Mouse (Mus musculus) mouse embryonic stem cell (cell line): ENCODE data around the gene Pigk.

Experiments
- in situ Hi-C, 2 experiments: fragments of 300-500 bp; cut with MboI; formaldehyde crosslinking; loops; 1 replicate in 1 of 2; 3 replicates in 1 of 2; pipeline ENCODE4 v1.14.3; 2019 to 2020; ENCODE audit warnings: low sequenced_read_pairs in 2 of 2, low pct_unique_long_range_greater_than_20kb in 1 of 2, mixed read lengths in 1 of 2; ENCODE audit not compliant: unreplicated experiment in 1 of 2

The Pigk gene

DNA sequence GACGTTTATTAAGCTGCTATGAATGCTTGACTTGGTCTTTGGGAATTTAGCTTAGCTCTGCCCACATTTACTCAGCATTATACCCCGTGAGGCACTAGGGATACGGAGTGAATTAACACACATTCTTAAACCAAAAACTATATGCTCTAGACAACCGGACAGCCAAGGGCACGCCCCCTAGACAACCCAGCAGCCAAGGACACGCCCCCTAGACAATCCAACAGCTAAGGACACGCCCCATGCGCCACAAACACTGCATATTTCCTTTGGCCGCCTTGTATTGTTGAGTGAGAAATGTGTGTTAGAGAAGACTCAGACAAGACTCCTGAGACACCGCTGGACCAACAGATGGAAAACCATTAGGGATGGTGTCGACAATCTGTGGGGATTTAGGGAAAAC, 229.1 kb downstream of the Pigk start:
- in situ Hi-C loops, result no loop called here

DNA sequence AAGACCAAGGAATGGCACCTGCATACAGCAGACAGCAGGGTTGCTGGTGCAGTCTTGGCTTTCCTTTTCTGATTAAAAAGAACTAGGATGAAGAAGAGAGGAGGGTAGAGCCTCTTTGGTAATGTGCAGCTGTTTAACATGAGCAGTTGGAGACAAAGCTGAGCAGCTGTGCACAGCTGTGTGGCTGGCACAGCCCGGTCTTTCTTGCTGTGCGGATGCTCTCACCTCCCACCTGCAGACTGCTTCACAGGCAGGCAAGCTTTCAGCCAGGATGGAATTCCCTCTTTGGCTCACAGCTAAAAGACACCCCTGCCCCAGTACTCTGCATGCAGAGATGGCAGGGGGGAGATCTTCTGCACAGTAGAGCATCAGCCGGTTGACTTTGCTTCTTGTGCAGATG, 230.9 kb downstream of the Pigk start:
- in situ Hi-C loops, result no loop called here

DNA sequence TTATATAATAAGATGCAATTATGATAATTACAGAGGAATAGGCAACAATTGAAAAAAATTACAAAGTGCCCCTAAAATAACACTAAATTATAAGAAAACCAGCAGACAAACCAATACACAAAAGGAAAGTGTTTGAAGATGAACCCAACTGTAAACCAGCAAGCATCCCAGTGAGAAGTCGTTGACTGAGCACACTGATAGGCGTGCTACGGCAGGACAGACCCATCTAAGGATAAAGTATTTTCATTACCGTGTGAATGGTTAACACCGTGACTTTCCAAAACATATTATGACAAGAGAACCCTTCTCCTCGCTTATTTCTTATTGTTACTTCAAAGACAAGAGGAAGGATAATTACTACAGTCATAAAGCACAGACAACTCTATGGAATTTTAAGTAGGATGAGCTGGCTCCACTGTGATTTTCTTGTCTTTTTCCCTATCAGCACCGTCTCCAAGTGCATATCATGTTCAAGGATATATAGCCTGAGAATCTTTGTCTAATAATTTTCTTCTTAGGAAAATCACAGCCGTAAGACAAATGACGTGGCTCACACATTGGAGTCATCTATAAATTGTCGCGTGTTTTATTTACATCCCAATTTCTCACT, 233.2 kb downstream of the Pigk start:
- in situ Hi-C loops, result no loop called here

DNA sequence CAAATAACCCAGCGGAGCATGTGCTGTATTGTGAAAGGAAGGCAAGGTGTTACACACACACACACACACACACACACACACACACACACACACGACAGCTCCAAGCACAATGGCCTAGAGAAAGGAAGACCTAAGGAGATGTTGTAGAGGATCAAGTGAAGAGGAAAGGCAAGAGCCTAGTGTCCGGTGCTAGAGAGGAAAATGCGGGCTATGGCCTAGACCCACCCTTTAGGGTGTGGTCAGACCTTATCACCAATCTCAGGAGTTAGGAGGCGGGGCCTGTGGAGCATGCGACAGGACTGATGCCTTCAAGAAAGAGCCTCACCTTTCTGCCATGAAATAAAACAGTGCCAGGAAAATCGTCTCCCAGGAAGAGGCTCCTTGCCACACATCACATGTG, 234.7 kb downstream of the Pigk start:
- in situ Hi-C loops, result no loop called here

DNA sequence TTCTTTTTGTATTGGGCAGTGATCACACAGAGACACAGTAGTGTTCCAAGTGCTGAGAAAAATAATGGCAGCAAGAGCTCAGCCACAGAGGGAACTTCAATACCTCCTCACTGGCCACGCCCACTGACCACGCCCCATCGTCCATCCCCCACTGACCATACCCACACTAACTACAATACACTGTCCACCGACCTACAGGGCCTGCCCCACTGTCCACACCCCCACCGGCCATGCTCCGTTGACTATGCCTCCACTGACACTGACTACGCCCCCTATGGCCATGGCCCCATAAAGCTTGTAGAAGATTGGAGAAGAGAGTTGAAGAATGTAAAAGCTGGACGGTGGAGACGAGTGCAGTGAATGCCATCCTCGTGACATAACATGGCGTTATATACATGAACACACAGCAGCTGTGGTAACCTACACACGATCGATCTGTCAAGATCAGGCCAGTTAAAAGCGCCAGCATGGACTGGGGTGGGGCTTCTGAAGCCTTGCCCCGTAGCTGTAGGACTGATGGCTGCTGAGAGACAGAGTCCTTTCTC, 235.4 kb downstream of the Pigk start:
- in situ Hi-C loops, result no loop called here

DNA sequence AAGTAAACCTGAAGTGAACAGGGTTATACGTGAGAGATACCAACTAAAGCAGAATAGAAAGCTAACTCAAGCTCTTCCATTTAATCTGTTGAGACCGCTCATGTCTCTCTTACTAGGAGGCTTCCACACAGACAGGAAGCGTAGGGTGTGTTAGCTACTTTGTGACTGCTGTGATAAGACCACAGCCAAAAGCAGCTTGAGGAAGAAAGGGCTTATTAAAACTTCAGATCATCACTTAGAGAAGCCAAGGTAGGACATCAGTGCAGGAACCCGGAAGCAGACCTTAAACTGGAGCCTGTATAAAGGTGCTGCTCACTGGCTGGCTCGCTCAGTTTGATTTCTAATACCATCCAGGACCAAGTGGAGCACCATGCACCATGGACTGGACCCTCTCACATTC, 236.4 kb downstream of the Pigk start:
- in situ Hi-C loops, result no loop called here

DNA sequence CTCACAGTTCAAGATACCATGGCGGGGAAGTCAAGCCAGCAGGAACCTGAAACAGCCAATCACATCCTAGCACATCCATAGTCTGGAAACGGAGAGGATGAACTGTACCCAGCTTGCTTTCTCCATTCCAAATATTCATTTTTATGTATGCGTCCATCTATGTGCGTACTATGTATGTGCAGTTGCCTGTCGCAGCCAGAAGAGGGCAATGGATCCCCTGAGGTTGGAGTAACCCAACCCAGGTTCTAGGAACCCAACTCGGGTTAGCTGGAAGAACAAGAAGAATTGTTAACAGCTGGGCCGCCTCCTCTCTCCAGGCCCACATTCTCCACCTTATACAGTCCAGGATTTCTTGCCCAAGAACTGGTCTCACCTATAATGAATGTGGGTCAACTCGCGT, 237.0 kb downstream of the Pigk start:
- in situ Hi-C loops, result no loop called here

DNA sequence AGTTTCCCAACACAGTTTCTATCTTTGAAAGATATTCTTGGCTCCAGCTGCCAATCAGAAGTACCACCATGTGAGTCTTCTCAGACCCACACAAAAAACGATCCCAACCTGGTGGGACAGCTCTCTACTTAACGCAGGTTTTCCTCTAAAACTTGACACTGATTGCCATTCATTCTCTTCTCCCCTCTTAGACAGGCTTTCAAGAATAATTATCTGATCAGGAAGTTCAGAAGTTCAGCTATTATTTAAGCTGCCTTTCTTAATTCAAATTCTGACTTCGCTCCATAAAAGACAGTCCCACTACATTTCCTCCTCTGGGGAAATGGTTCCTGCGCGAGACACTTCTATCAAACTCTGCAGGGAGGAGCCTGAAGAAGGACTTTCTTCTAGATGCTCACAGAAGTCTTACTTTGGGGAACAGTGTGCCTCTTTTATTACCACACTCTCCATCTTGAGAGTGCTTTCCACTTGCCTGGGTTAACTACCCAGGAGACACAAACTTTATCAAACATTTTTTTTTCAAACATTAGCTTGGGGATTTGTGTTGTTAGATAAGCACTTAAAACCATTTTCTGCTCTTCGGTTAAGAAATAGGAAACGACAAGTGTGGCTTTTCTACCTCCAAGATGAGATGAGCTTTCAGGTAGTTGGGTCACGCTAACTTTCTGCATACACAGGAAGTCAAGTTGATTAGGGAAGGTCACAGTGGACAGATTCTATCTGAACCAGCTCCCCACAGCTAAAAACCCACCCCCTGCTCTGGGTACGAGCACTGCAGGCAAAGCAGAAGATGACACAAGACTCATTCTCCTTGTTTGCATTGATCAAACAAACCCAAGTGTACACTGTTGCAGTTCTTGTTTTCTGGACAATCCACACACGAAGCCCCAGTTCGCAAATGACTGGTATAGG, 238.0 kb downstream of the Pigk start:
- in situ Hi-C loops, result no loop called here

DNA sequence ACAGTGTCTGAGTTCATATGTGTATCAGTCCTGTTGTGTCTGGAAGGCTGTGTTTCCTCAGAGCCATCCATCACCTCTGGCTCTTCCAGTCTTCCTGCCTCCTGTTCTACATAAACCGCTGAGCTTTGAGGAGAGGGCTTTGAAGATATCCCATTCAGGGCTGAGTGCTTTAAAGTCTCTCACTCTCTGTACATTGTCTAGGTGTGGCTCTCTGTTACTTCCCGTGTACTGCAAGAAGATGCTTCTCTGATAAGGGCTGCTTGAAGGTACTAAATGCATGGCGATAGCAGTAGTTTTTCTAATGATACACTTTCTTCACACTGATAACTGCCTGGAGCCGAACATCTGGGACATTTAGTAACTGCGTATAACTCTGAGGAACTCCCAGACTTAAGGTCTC, 242.1 kb downstream of the Pigk start:
- in situ Hi-C loops, result no loop called here

DNA sequence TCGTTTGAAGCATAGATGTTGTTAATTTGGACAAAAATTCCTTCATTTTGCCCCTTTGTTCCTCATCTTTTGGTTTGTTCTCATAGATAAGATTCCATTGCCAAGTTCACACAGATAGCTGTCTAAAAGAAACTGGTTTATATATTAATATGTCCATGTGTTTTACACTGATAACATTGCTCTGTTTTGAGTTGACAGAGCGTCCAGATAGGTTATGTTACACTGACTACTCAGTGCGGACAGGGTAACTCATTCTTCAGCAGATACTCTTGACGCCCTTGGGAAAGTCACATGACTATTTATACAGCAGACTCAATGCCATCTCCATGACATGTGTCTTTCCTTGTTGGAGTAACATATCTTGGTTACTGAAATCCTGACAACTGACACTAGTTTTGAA, 242.9 kb downstream of the Pigk start:
- in situ Hi-C loops, result no loop called here

DNA sequence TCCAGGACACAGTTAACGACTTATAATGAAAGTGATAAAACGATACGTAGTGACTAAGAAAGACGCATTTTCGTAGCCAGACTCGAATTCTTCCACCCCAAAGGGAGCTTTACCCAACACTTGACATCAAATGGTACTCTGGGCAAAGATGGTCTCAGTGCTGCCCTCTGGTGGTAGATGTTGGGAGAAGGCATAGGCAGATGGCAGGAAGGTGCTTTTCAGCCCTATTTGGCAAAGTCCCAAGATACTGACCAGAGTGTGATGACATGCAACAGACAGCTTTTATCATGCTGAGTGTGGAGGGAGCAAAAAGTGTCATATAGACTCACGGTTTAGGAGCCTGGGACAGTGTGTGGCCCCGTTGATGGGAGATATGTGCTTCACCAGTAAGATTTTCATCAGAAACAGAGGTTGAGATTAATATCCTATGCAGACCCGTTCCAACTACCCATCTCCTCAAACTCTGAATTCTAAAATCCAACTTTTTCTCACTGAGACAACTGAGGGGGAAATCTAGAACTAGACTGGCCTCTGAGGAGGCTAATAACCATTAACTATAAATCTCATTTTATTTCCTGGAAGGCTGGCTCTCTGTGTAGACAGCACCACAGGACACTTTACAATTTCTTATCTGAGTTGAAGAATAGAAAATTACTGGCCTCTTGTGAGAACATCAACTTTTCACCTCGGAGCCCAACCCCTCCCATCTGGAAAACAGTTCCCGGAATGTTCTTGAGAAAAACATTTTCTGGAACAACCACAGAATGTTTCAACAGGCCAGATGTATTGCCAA, 244.7 kb downstream of the Pigk start:
- in situ Hi-C loops, result no loop called here

DNA sequence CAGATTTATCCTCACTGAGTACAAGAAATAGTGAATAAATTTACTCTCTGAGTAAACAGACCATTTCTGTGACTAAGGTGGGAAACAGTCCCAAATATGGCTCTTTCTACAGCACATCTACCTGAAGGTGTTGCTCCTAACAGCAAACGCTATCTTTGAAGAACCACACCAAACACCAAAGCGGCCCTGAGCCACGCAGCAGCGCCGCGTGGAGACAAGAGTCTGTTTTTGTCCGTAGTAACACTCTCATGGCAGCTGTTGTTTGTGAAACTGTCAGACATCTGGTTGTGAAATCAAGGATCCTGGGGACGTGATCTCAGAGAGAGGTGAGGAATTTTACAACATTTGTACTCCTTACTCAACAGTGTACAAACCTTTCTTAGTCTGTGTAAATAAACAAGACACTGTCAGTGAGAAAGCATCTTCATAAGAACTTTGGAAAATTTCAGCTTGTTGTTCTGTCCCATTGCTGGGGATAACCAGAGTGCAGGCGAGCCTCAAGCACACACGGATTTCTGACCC, 248.0 kb downstream of the Pigk start:
- in situ Hi-C loops, result no loop called here

DNA sequence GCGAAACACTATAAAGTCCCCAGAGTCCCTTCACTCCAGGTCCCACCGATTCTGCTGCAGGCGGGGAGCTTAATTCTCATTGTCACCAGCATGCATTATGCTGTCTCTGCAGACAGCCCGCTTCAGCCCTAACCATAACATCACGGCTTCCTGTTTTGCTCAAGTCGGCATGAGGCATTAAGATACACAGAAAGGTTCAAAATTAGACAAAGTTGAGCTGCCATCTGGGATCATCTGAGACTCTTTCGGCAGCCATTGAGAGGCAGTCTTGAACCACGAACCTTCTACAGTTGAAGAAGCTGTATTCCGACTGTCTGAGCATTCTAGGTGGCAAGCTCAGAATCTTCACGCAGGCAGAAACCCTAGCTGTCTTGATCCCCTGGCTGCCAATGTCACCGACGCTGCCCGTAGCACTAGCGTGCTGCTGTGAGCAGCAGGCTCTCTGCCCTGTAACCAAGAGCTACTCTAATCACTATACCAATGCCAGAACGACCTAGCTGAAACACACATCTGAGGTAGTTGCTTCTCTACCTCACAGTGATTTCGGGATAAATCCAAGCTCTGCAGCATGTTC, 256.0 kb downstream of the Pigk start:
- in situ Hi-C loops, result no loop called here

DNA sequence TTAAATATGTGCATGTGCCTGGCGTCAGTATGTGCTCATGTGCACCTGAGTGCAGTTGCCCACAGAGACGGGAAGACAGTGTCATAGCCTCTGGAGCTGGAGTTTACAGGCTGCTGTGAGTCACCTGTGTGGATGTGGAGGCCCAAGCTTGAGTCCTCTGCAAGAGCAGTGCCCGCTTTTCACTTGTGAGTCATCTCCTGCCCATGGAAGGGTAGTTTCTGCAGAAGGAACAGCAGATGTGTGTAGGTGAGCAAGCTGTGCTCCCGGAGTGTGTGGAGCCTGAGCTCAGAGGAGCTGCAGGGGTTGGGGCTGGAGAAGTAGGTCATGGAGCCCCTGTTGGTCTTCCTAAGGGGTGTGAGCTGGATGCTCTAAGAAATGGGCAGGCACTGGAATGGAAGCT, 257.5 kb downstream of the Pigk start:
- in situ Hi-C loops, result no loop called here

DNA sequence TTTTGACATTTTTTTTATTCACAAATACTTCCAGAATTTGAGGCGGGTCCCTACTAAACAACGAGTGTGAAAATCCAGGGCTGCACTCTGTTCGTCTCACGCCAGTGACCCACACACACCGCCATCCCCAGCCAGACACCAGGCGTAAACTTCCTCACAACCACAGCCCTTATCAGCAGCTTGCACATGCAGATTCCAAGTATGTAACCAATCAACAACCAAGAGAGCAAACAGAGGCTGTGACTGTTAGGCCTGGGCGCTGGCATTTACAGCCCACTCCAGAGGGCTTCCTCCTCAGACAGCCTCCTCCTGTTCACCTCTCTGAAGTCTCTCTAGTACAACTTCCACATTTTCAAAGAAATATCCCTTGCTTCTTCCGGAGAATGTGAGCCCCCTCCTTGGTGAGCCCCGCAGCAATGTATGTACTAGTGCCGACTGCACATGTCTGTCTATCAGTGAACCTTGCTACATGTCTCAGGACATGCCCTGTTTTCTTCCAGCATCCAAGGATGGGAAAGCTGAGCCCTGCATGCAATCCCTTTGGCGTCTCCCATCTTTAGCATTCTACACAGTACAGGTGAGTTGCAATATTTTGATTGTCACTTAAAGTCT, 265.7 kb downstream of the Pigk start:
- in situ Hi-C loops, result no loop called here

DNA sequence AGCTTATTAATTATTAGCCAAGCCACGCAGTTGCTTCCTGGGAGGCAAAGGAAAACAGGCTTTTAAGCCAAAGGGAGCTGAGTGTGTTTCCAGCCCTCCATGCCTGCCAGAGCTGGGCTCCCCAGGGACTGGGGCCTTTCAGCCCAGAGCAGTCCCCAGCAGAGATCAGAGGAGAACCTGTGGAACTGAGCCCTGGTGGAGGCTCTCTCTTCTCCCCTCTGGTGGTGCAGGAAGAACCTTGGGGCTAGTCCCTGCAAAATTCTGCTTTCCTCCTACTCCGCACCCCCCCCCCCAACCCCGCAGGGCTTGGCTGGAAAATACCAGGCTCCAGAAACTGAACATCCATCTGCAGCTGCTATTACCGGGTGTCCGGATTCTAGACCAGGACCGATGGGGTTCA, 266.5 kb downstream of the Pigk start:
- in situ Hi-C loops, result no loop called here

DNA sequence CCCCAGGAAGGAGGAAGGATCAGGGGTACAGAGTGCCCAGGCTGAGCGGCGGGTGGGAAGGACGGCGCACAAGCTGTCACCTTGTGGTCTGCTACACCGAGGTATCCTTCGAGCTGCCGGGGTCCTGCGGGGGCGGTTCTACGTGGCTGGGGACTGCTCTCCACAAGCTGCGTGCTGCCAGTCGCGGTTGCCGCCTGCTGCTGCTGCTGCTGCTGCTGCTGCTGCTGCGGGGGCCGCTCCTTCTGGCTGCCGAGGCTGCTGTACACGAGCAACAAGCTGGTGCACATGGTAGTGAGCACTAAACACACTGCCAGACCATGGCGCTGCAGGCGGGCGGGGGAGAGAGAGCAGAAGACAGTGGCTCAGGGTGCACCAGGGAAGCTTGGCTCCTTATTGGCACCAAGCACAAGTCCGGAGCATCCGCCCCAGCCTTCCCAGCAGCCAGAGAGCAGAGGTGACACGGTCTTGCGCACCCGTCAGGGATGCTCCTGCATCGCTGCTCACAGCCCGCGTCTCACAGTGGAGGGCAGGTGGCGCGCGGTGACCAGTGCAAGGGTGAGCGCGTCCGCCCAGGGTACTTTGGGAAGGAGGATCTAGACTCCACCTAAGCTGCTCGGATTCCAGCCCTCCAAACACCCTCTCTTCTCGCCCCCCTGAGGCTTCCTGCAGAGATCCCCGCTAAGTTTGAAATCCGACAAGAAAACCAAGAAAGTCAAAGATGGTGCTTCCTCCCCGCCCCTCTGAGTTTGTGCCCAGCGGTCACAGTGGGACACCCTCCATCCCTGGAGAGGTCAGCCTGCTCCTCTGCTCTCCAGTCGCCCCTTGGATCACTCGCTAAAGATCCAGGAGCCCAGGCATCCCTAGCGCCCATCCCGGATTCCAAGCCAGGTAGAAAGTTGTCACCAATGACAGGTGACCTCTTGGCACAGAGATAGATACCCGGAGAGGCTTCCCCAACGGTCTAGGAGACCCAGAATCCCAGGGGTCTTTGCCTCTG, 267.4 kb downstream of the Pigk start:
- in situ Hi-C loops, result no loop called here
